Mouse (Mus musculus) liver, adult 2 months (tissue): Measurements from ENCODE around the gene Fgf13.

Experiments used
- CTCF ChIP-seq: fragments of 200-500 bp; IDR thresholded peaks from 2 replicates; pipeline ENCODE4 v1.5.1; 2011; ENCODE audit warnings: low read depth, low read length, control low read depth
- POLR2A ChIP-seq: fragments of 200-500 bp; IDR thresholded peaks from 2 replicates; pipeline ENCODE4 v1.6.1; 2011; ENCODE audit warnings: low read length, control low read depth; ENCODE audit not compliant: insufficient read depth; ENCODE audit errors: extremely low read depth

DNA sequence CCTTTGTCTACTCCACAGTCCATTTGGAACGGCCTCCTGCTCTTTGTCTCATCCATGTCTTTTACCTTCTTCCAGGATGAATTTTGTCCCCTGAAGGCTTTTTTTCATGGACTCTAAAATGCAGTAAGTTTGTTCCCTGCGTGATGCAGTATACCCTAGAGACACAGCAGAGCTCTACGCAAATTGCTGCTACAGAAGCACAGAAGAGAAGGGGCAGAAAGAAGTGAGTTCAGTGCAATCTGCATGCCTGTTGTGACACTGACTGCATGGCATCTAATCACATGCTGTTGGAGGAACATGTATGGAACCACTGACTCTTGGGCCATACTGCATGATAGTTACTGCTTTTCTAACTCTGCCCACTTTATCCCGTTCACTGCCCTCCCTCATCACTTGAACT lies 388.2 kb downstream of the Fgf13 start:
- TF ChIP-seq CTCF: no peak
- TF ChIP-seq POLR2A: no peak
